Mouse (Mus musculus): ENCODE results near the gene Nptx2. TPM values are rescaled to one million over a fixed set of nuclear protein-coding genes. Genes with fewer than 3 reads are reported as not detected.

Nptx2 gene
- total and polyA plus RNA-seq, 3 experiments: not detected

DNA sequence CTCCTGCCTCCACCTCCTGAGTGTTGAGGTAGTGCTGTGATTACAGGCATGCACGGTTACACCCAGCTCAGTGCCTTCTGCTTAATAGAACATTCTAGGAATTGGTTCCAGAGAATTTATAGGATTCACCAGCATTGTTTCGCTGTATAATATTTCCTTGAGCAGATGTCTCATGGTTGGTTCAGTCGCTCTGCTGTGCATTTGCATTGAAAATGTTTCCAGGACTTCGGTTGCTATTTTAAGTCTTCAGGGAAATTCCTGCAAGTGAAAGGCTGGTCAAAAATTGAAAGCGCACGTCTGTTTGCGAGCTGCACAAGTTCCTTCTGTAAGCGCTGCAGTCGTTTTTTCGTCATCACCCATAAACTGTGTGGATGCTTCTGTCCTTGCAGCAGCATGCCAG, 41.5 kb upstream of the Nptx2 start:
- no peak overlapping the region for H3K4me3 ChIP-seq (replicated peaks in 1 of 3; ENCODE audit: low read depth in 2 of 3, low read length in 2 of 3, poor library complexity in 1 of 3)
- peak; percentile 28 for DNase-seq (ENCODE audit: extremely low read depth)
- in situ Hi-C loops (cut with MboI; ENCODE audit: low pct_ligation_motif_present, low pct_unique_long_range_greater_than_20kb, low sequenced_read_pairs): no loop called here
- H3K36me3 ChIP-seq (replicated peaks in 1 of 2; ENCODE audit: control insufficient read depth in 1 of 2, insufficient read depth in 1 of 2, low read length in 1 of 2): no peaks in the 10 kb centered on the region
- H3K4me2 ChIP-seq (ENCODE audit: insufficient read depth, low read depth, poor library complexity, severe bottlenecking): no peak overlapping the region
- H3K9me3 ChIP-seq (replicated peaks; ENCODE audit: low read length): peaks cover 9% of the 10 kb centered on the region
- H3K4me1 ChIP-seq (ENCODE audit: control insufficient read depth in 1 of 2, insufficient read depth in 2 of 2): peaks cover 0 to 11% of the 10 kb centered on the region in 2 experiments; a peak in 2 of 4 replicates
- no peak overlapping the region for H3K9ac ChIP-seq (ENCODE audit: insufficient read depth, low read depth)
- H3K79me2 ChIP-seq (replicated peaks; ENCODE audit: control insufficient read depth, extremely low read depth, insufficient read depth, poor library complexity, severe bottlenecking): no peaks in the 10 kb centered on the region
- H3K27me3 ChIP-seq (replicated peaks): no peaks in the 10 kb centered on the region
- TF ChIP-seq RAD21 (IDR thresholded peaks at IDR 0.05; ENCODE audit: low read depth, low read length) (no peak), MEF2A (IDR thresholded peaks at IDR 0.05; ENCODE audit: borderline replicate concordance, low read depth, low read length) (0 out of 2 replicates have a peak, but pooled peaks have one; percentile 16)
- dilution Hi-C loops (cut with MboI; ENCODE audit: extremely low pct_ligation_motif_present, extremely low pct_unique_long_range_greater_than_20kb, low sequenced_read_pairs): no loop called here
- H3K27ac ChIP-seq (ENCODE audit: insufficient read depth, low read depth): no peak overlapping the region

DNA sequence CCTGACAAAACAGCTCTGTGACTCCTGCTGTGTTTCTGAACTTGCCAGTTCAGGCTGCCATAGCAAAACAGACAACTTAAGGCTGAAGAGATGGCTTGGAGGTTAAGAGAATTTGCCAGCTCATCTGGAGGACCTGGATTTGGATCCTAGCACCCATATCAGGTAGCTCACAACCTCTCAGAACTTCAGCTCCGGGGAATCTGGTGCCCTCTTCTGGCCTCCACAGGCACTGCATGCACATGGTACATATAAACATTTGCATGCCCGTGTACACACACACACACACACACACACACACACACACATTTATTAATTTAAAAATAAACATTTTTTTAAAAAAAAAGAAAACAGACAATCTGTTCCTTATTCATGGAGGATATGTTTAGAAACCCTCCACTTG, 40.0 kb upstream of the Nptx2 start:
- Histone ChIP-seq H3K36me3 (replicated peaks in 1 of 2; ENCODE audit: control insufficient read depth in 1 of 2, insufficient read depth in 1 of 2, low read length in 1 of 2) (no peaks in the 10 kb centered on the region), H3K79me2 (replicated peaks; ENCODE audit: control insufficient read depth, extremely low read depth, insufficient read depth, poor library complexity, severe bottlenecking) (no peaks in the 10 kb centered on the region), H3K27me3 (replicated peaks) (no peaks in the 10 kb centered on the region), H3K9me3 (replicated peaks; ENCODE audit: low read length) (peaks cover 9% of the 10 kb centered on the region), H3K27ac (ENCODE audit: insufficient read depth, low read depth) (no peak overlapping the region), H3K4me1 (ENCODE audit: control insufficient read depth in 1 of 2, insufficient read depth in 2 of 2) (peaks cover 0 to 11% of the 10 kb centered on the region in 2 experiments; a peak in 2 of 4 replicates), H3K9ac (ENCODE audit: insufficient read depth, low read depth) (no peak overlapping the region), H3K4me3 (replicated peaks in 1 of 3; ENCODE audit: low read depth in 2 of 3, low read length in 2 of 3, poor library complexity in 1 of 3) (no peak overlapping the region), H3K4me2 (ENCODE audit: insufficient read depth, low read depth, poor library complexity, severe bottlenecking) (no peak overlapping the region)
- DNase-seq (ENCODE audit: extremely low read depth): no peak
- dilution Hi-C loops (cut with MboI; ENCODE audit: extremely low pct_ligation_motif_present, extremely low pct_unique_long_range_greater_than_20kb, low sequenced_read_pairs) (no loop called here), in situ Hi-C loops (cut with MboI; ENCODE audit: low pct_ligation_motif_present, low pct_unique_long_range_greater_than_20kb, low sequenced_read_pairs) (no loop called here)
- no peak for TF ChIP-seq JUN (IDR thresholded peaks at IDR 0.05; ENCODE audit: insufficient read depth, low read depth, low read length)

DNA sequence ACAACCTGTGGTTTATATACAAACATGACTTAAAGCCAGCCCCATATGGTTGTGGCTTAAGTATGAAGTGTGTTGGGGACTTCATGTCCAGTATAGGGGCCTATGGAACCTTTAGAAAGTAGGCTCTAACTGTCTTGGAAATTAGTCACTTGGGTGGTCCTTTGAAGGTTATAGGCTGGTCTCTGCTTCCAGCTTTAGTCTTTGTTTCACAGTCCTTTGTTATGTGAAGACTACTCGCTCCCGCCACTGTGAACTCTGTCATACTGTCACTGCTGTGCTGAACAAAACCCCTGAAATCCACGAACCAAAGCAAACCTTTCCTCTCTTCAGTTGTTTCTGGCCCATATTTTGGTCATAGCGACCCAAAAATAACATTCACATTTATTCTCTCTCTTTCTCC, 39.5 kb upstream of the Nptx2 start:
- dilution Hi-C loops (cut with MboI; ENCODE audit: extremely low pct_ligation_motif_present, extremely low pct_unique_long_range_greater_than_20kb, low sequenced_read_pairs) (no loop called here), in situ Hi-C loops (cut with MboI; ENCODE audit: low pct_ligation_motif_present, low pct_unique_long_range_greater_than_20kb, low sequenced_read_pairs) (no loop called here)
- H3K4me3 ChIP-seq (replicated peaks in 1 of 3; ENCODE audit: low read depth in 2 of 3, low read length in 2 of 3, poor library complexity in 1 of 3): no peak overlapping the region
- TF ChIP-seq POLR2AphosphoS2 (IDR thresholded peaks at IDR 0.05; ENCODE audit: low read depth, low read length) (no peak), TBP (conservative IDR thresholded peaks at IDR 0.05; ENCODE audit: low read depth, low read length) (no peak), UBTF (IDR thresholded peaks at IDR 0.05; ENCODE audit: low read depth, low read length) (no peak), HCFC1 (IDR thresholded peaks at IDR 0.05; ENCODE audit: low read depth, low read length) (no peak), ZC3H11A (IDR thresholded peaks at IDR 0.05; ENCODE audit: low read depth, low read length) (no peak), CHD2 (IDR thresholded peaks at IDR 0.05; ENCODE audit: low read length) (no peak), CTCF (conservative IDR thresholded peaks at IDR 0.05 in 1 of 2, IDR thresholded peaks at IDR 0.05 in 1 of 2; ENCODE audit: low read depth in 2 of 2, low read length in 2 of 2) (no peak), SIN3A (IDR thresholded peaks at IDR 0.05; ENCODE audit: low read length) (no peak)
- no peaks in the 10 kb centered on the region for H3K36me3 ChIP-seq (replicated peaks in 1 of 2; ENCODE audit: control insufficient read depth in 1 of 2, insufficient read depth in 1 of 2, low read length in 1 of 2)
- peaks cover 9% of the 10 kb centered on the region for H3K9me3 ChIP-seq (replicated peaks; ENCODE audit: low read length)
- H3K9ac ChIP-seq (ENCODE audit: insufficient read depth, low read depth): no peak overlapping the region
- H3K4me2 ChIP-seq (ENCODE audit: insufficient read depth, low read depth, poor library complexity, severe bottlenecking): no peak overlapping the region
- H3K27me3 ChIP-seq (replicated peaks): no peaks in the 10 kb centered on the region
- H3K4me1 ChIP-seq (ENCODE audit: control insufficient read depth in 1 of 2, insufficient read depth in 2 of 2): peaks cover 0 to 11% of the 10 kb centered on the region in 2 experiments; a peak in 2 of 4 replicates
- no peaks in the 10 kb centered on the region for H3K79me2 ChIP-seq (replicated peaks; ENCODE audit: control insufficient read depth, extremely low read depth, insufficient read depth, poor library complexity, severe bottlenecking)
- DNase-seq (ENCODE audit: extremely low read depth): no peak
- no peak overlapping the region for H3K27ac ChIP-seq (ENCODE audit: insufficient read depth, low read depth)

All from CH12.LX (cell line).